Mouse (Mus musculus) c-Kit-positive CD71-positive TER-119-positive erythroid progenitor cells, embryonic 14.5 days (primary cell): Measurements from ENCODE around the gene Ifitm10.
A peak's percentile ranks its signal among the peaks of the same experiment; 100 is the strongest.

Experiments
- DNase-seq: peaks from one replicate; pipeline ENCODE4 v3.0.0-alpha.2; 2013; ENCODE audit warnings: low spot score

Gene Ifitm10

GRCm38 (mm10) chr7:142391108-142391507, 17.6 kb upstream of the Ifitm10 start:
- no peak for DNase-seq

- DNase-seq: no peak
Measured at GRCm38 (mm10) chr7:142389961-142390650, 16.6 kb upstream of the Ifitm10 start.

- DNase-seq: no peak
Measured at GRCm38 (mm10) chr7:142388740-142389139, 15.2 kb upstream of the Ifitm10 start.

- DNase-seq: no peak
Measured at GRCm38 (mm10) chr7:142388198-142388597, 14.6 kb upstream of the Ifitm10 start.

- peak; percentile 95 for DNase-seq
Measured at GRCm38 (mm10) chr7:142387419-142388148, 14.0 kb upstream of the Ifitm10 start, which contains the start of gene Ctsd. TSS of gene Ctsd (minus strand) at chr7:142388038.

GRCm38 (mm10) chr7:142386621-142387201, 13.2 kb upstream of the Ifitm10 start:
- DNase-seq: no peak

GRCm38 (mm10) chr7:142385742-142386403, 12.3 kb upstream of the Ifitm10 start:
- no peak for DNase-seq

- DNase-seq: no peak
Measured at GRCm38 (mm10) chr7:142384306-142384705, 10.8 kb upstream of the Ifitm10 start.

- DNase-seq: no peak
Measured at GRCm38 (mm10) chr7:142382567-142382966, 9.0 kb upstream of the Ifitm10 start, which contains the start of gene Gm49369. TSS of gene Gm49369 (minus strand) at chr7:142382667.

GRCm38 (mm10) chr7:142381175-142381574, 7.6 kb upstream of the Ifitm10 start:
- no peak for DNase-seq

GRCm38 (mm10) chr7:142379186-142379585, 5.6 kb upstream of the Ifitm10 start:
- DNase-seq: no peak

GRCm38 (mm10) chr7:142377233-142377925, 3.8 kb upstream of the Ifitm10 start:
- DNase-seq: peak; percentile 79

- DNase-seq: no peak
Measured at GRCm38 (mm10) chr7:142376096-142376495, 2.5 kb upstream of the Ifitm10 start.

- no peak for DNase-seq
Measured at GRCm38 (mm10) chr7:142375261-142375724, 1.7 kb upstream of the Ifitm10 start.

- no peak for DNase-seq
Measured at GRCm38 (mm10) chr7:142374413-142375015, 961 bp upstream of the Ifitm10 start.

GRCm38 (mm10) chr7:142373039-142373438, 514 bp downstream of the Ifitm10 start:
- no peak for DNase-seq

GRCm38 (mm10) chr7:142371768-142372661, 1.5 kb downstream of the Ifitm10 start:
- no peak for DNase-seq

GRCm38 (mm10) chr7:142371398-142371767, 2.2 kb downstream of the Ifitm10 start:
- DNase-seq: no peak

GRCm38 (mm10) chr7:142370937-142371336, 2.6 kb downstream of the Ifitm10 start:
- DNase-seq: no peak

- DNase-seq: no peak
Measured at GRCm38 (mm10) chr7:142369820-142370219, 3.7 kb downstream of the Ifitm10 start.
